Mouse (Mus musculus) forebrain, postnatal 0 days (tissue): ENCODE measurements around the gene Apod. TPM values are rescaled to one million over a fixed set of nuclear protein-coding genes. Genes with fewer than 3 reads are reported as not detected.
A peak's percentile ranks its signal among the peaks of the same experiment; 100 is the strongest.

Experiments used
- ATAC-seq: fragments of 200-750 bp; cut with Nextera tagmentation; 2 replicates; pipeline ENCODE4 v1.8.0; 2017; ENCODE audit warnings: mild to moderate bottlenecking, moderate library complexity
- DNase-seq: peaks from one replicate; pipeline ENCODE4 v3.0.0-alpha.2; 2015
- H3K27ac ChIP-seq: fragments of 300-500 bp; sonication (generic); 2 replicates; pipeline ENCODE4 v1.5.1; 2014; ENCODE audit warnings: low read depth, mild to moderate bottlenecking, antibody characterized with exemption, low read length, moderate library complexity, mixed read lengths
- H3K27me3 ChIP-seq: fragments of 300-500 bp; sonication (generic); 2 replicates; pipeline ENCODE4 v1.6.1; 2014; ENCODE audit warnings: mild to moderate bottlenecking, low read length, mixed read lengths; ENCODE audit not compliant: insufficient read depth
- H3K36me3 ChIP-seq: fragments of 300-500 bp; sonication (generic); 2 replicates; pipeline ENCODE4 v1.6.1; 2014; ENCODE audit warnings: mild to moderate bottlenecking, moderate library complexity; ENCODE audit not compliant: insufficient read depth
- H3K4me1 ChIP-seq: fragments of 300-500 bp; sonication (generic); 2 replicates; pipeline ENCODE4 v1.6.1; 2014; ENCODE audit warnings: antibody characterized with exemption; ENCODE audit not compliant: insufficient read depth
- H3K4me2 ChIP-seq: fragments of 300-500 bp; sonication (generic); 2 replicates; pipeline ENCODE4 v1.6.1; 2014; ENCODE audit warnings: low read depth, mild to moderate bottlenecking, moderate library complexity
- H3K4me3 ChIP-seq: fragments of 300-500 bp; sonication (generic); 2 replicates; pipeline ENCODE4 v1.5.1; 2014; ENCODE audit warnings: low read depth, low read length, mixed read lengths
- H3K9ac ChIP-seq: fragments of 300-500 bp; sonication (generic); 2 replicates; pipeline ENCODE4 v1.6.1; 2014; ENCODE audit warnings: mild to moderate bottlenecking
- H3K9me3 ChIP-seq: fragments of 300-500 bp; sonication (generic); 2 replicates; pipeline ENCODE4 v1.6.1; 2016; ENCODE audit warnings: low read length
- CTCF ChIP-seq: sonication (generic); IDR thresholded peaks from 2 replicates; pipeline ENCODE4 v1.5.1; 2016; ENCODE audit warnings: antibody characterized with exemption, control low read depth, low read depth
- WGBS: fragments of 180-500 bp; shearing (Covaris S2); extraction: QIAGEN DNeasy Blood & Tissue Kit; methylation state at CpG from one replicate; pipeline ENCODE4 v1.1.7; 2014; 5-methylcytosine and 5-hydroxymethylcytosine counted together
- polyA plus RNA-seq: library from polyadenylated mRNA; unstranded; fragments of >200 nt; fragmentation: Nextera tagmentation; extraction: Ambion mirVana; gene quantifications from 2 replicates; pipeline ENCODE4 v1.2.1, GENCODE M21; 2015
- total RNA-seq: library from RNA; depleted of rRNA; stranded (reverse); fragments of >200 nt; gene quantifications from 2 replicates; pipeline ENCODE4 v1.2.3, GENCODE M21; 2014; rRNA removed

Gene Apod
- total RNA-seq (81.9 and 84.2 TPM in 2 replicates), polyA plus RNA-seq (179 and 215 TPM in 2 replicates)

DNA sequence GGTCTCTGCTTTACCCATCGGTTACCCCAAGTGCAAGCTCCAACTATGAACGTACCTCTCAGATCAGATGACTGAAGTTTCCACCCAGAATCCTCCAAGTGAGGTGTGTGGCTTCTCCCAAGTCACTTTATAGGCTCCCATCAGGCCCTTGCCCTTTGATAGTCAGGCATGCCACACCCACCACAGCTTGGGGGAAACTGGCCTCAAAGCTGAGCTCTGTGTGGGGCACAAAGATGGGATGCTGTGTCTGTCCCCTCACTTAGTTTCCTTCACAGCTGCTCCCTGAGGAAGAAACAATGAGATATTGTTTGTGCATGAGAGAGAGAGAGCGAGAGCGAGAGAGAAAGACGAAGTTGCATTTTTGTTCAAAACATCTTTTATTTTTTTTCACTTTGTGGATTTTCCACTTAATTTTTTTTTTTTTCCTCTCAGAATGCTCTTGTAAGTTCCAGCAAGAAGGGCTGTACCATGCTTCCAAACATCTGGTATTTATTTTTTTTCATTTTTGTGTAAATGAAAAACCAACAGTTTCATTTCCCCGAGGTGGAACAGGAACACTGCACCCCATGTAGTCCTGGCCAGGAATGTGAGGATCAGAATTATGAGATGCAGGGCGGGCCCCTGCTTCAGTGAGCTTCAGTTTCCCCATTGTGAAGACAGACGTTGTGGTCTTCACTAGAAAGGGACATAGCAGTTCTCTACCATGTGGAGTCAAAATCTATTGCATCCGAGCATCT, at the start of gene Apod:
Apod (minus strand) TSS at position 312 of the 737 bp plus-strand sequence.
- no peaks in the 10 kb centered on the region for H3K4me1 ChIP-seq
- DNase-seq (no peak), ATAC-seq (no peak)
- no peaks in the 10 kb centered on the region for H3K27me3 ChIP-seq
- WGBS, result 46% methylated on average over 9 of the region's 9 CpGs
- no peak within 1 kb of the TSS for H3K9ac ChIP-seq
- no peak for TF ChIP-seq CTCF
- H3K36me3 ChIP-seq, result no peaks in the 10 kb centered on the region
- H3K4me3 ChIP-seq, result no peak within 1 kb of the TSS
- H3K27ac ChIP-seq, result peak within 1 kb of the TSS; percentile 50
- H3K4me2 ChIP-seq, result no peak within 1 kb of the TSS
- H3K9me3 ChIP-seq, result no peaks in the 10 kb centered on the region

DNA sequence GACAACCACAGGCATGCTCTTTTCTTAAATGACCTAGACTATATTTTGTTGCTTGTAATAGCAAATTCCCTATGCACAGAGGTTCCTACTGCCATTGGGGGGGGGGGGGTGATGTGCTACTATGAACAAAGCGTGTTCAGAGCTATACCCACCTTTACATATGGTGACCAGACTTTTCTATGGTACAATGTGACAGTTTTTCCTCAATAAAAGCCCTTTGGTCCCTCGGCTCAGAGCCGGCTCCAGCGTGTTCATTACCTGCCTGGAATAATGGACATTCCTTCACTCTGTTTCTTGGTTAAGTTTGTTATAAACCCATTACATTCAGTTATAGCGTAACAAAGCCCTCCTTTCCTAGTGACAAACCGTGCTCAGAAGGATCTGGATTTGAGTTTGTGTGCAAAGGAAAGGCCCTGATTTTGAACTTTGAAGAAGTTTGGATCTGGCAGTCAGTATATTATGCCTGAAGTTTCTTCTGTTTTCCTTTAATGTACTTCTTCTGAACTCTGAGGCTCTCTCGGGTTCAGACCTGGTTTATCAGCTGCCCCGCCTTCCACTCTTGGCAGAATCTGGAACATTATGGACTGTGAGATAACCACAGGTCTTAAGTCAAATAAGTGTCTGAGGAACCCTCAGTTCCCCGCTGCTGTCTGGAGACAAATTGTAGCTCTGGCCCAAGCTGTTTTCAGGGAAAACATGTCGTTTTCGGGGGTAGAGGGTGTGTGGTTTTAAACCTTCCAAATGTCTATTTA, 49.3 kb upstream of the Apod start:
- no peak overlapping the region for H3K4me3 ChIP-seq
- H3K4me2 ChIP-seq, result no peak overlapping the region
- 80% methylated on average over 11 of the region's 11 CpGs for whole genome bisulfite sequencing
- H3K4me1 ChIP-seq, result no peaks in the 10 kb centered on the region
- no peaks in the 10 kb centered on the region for H3K36me3 ChIP-seq
- H3K27ac ChIP-seq, result no peak overlapping the region
- ATAC-seq, result no peak
- DNase-seq, result no peak
- TF ChIP-seq CTCF, result no peak
- no peaks in the 10 kb centered on the region for H3K9me3 ChIP-seq
- no peaks in the 10 kb centered on the region; the same call in 1 of the 2 replicates for H3K27me3 ChIP-seq
- H3K9ac ChIP-seq, result no peak overlapping the region

DNA sequence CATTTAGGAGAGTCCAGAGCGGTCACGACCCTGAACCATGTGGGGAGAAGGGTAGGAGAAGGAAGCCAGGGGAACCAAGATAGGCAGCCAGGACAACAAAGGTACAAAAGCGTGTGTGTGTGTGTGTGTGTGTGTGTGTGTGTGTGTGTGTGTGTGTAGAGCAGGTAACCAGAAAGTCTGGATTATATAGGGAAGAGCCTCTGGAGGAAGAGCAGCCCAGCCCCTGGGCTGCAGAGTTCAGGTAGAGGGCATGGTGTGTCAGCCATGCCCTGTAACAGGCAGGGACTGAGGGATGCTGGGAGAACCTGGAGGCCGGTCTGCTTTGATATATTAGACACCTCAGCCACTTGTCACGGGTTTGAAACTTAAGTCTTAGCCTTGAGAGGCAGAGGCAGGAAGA, 44.9 kb upstream of the Apod start:
- TF ChIP-seq CTCF, result no peak
- no peaks in the 10 kb centered on the region for H3K9me3 ChIP-seq
- H3K27ac ChIP-seq, result no peak overlapping the region
- no peaks in the 10 kb centered on the region; the same call in 1 of the 2 replicates for H3K27me3 ChIP-seq
- DNase-seq (no peak), ATAC-seq (no peak)
- H3K4me3 ChIP-seq, result no peak overlapping the region
- no peaks in the 10 kb centered on the region for H3K36me3 ChIP-seq
- H3K9ac ChIP-seq, result no peak overlapping the region
- 72% methylated on average over 5 of the region's 5 CpGs for WGBS
- no peaks in the 10 kb centered on the region for H3K4me1 ChIP-seq
- H3K4me2 ChIP-seq, result no peak overlapping the region

DNA sequence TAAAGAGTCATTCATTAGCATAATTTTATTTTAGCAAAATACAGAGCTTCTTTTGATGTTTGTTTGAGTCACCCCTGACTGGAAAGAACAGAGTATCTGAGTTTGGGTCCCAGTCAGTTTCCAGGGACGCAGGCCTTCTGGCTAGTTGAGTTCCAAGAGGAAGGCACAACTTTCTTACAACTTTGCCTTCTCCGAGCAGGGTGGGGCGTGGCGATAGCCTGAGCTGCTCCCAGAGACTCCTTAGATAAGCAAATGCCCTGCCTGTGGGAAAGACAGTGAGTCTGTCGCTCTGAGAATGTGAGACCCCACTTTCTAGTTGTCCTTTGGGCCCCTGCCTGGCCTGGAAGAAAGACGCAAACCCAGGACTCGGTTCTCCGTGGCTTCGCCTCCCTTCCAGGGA, 44.4 kb upstream of the Apod start:
- no peak overlapping the region for H3K9ac ChIP-seq
- no peaks in the 10 kb centered on the region for H3K9me3 ChIP-seq
- H3K4me3 ChIP-seq, result no peak overlapping the region
- no peak overlapping the region for H3K4me2 ChIP-seq
- DNase-seq (no peak), ATAC-seq (no peak)
- H3K36me3 ChIP-seq, result no peaks in the 10 kb centered on the region
- 39% methylated on average over 9 of the region's 9 CpGs for WGBS
- no peaks in the 10 kb centered on the region; the same call in 1 of the 2 replicates for H3K27me3 ChIP-seq
- no peaks in the 10 kb centered on the region for H3K4me1 ChIP-seq
- TF ChIP-seq CTCF, result no peak
- no peak overlapping the region for H3K27ac ChIP-seq

DNA sequence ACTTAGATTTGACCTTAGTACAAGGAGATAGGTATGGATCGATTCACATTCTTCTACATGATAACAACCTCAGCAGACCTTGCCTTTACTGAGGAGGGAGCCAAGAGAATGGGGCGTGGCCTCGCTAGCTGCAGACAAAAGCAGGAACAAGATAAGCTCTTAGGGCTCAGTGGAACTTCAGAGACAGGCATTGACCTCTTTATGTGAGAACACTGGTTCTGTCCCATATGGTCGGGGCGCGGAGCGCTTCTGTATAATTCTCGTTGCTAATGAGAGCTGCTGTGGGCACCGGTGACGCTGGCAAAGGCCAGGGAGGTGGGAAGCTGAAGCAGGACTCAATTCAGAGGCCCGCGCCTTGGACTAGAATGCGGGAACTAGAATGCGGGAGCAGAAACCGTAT, 44.0 kb upstream of the Apod start:
- ATAC-seq (no peak), DNase-seq (no peak)
- Histone ChIP-seq H3K4me2 (no peak overlapping the region), H3K36me3 (no peaks in the 10 kb centered on the region), H3K9me3 (no peaks in the 10 kb centered on the region), H3K27ac (no peak overlapping the region), H3K27me3 (no peaks in the 10 kb centered on the region; the same call in 1 of the 2 replicates), H3K4me3 (no peak overlapping the region), H3K9ac (no peak overlapping the region), H3K4me1 (no peaks in the 10 kb centered on the region)
- 43% methylated on average over 15 of the region's 15 CpGs for WGBS
- TF ChIP-seq CTCF, result no peak

DNA sequence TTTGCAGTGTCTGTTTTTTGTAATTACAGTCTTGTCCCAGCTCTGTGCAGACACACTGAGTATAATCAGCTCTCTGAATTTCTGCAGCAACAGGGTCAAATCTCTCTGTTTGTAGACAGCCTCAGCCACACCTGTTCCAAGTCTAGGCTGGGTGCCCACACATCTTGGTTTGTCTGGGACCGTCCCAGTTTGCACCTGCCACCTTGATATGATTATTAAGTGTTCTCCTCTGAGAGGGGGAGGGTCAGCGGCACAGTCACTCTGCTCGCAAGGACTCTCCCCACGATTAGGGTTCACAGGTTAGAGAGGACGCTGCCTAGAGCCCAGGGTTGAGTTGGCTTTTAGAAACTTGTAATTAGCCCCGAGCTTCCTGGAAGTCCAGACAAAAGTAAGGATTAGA, 41.3 kb upstream of the Apod start:
- ATAC-seq, result no peak
- no peak overlapping the region for H3K4me3 ChIP-seq
- WGBS, result 60% methylated on average over 6 of the region's 6 CpGs
- no peak overlapping the region for H3K9ac ChIP-seq
- no peak overlapping the region for H3K4me2 ChIP-seq
- H3K4me1 ChIP-seq, result no peaks in the 10 kb centered on the region
- H3K9me3 ChIP-seq, result no peaks in the 10 kb centered on the region
- no peaks in the 10 kb centered on the region; the same call in 1 of the 2 replicates for H3K27me3 ChIP-seq
- no peaks in the 10 kb centered on the region for H3K36me3 ChIP-seq
- no peak for DNase-seq
- no peak for TF ChIP-seq CTCF
- H3K27ac ChIP-seq, result no peak overlapping the region
